Mouse (Mus musculus) ES-Bruce4 (cell line): ENCODE data around the gene Ccdc162.

Experiments
- CTCF ChIP-seq: IDR thresholded peaks from one replicate; pipeline ENCODE4 v1.8.1; 2011; ENCODE audit warnings: low read depth, low read length
- EP300 ChIP-seq: IDR thresholded peaks from 2 replicates; pipeline ENCODE4 v1.6.1; 2011; ENCODE audit warnings: low read depth, low read length; ENCODE audit not compliant: insufficient read depth
- POLR2A ChIP-seq: IDR thresholded peaks from one replicate; pipeline ENCODE4 v1.8.1; 2011; ENCODE audit warnings: low read length; ENCODE audit not compliant: insufficient read depth

DNA sequence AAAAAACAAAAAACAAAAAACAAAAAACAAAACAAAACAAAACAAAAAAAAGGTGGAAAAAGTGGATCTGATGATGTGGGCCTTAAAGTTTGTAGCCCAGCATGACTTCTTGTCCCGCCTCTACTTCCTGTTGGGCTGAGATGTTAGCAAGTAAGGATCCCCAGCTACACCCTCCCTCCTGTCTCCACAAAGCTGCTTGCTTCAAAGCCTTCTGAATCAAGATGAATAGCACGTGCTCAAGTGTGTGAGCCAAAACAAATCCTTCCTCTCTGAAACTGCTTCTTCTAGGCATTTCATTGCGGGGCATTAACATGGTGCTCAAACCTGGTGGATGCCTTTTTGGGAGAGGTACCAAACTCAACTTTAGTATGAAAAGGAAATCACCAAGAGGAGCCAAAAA is 77.7 kb downstream of the Ccdc162 start:
- TF ChIP-seq CTCF (no peak), POLR2A (no peak), EP300 (no peak)
